Mouse (Mus musculus): ENCODE results near the gene Gm1979.
"Not testable (repeated sequence)": the region's sequence is repeated elsewhere in the genome, so short reads cannot be mapped to it uniquely, and the experiment has no call there.

GRCm38 (mm10) chr5:26039458-26039857 lies 34.9 kb upstream of the Gm1979 start, which contains the start of gene Speer4a:
- not testable (repeated sequence) for TF ChIP-seq CTCF (IDR thresholded peaks at IDR 0.05; ENCODE audit: borderline replicate concordance, extremely low read depth, insufficient read depth, insufficient read length); POLR2A (IDR thresholded peaks at IDR 0.05; ENCODE audit: borderline replicate concordance, extremely low read depth, insufficient read depth, insufficient read length, poor library complexity, severe bottlenecking)

All from brain, embryonic 14.5 days (tissue).